Mouse (Mus musculus) Patski (cell line): Measurements from ENCODE around the gene C2cd2. TPM values are rescaled to one million over a fixed set of nuclear protein-coding genes. Genes with fewer than 3 reads are reported as not detected.

Experiments
- ATAC-seq: fragments of 100-300 bp; one replicate; pipeline ENCODE4 v1.8.0; 2021
- CTCF ChIA-PET: fragments of 350-600 bp; sonication (Branson Sonifier 250); formaldehyde crosslinking; loops from one replicate; lab custom pipeline; 2022; ENCODE audit warnings: inconsistent platforms; lab: Charles Lee
- POLR2A ChIA-PET: fragments of 350-600 bp; sonication (Branson Sonifier 250); formaldehyde crosslinking; loops from one replicate; lab custom pipeline; 2022; ENCODE audit warnings: antibody characterized with exemption, inconsistent platforms; lab: Charles Lee
- DNase-seq: peaks from one replicate; pipeline ENCODE4 v3.0.0-alpha.2; 2011; ENCODE audit warnings: low read depth, low spot score
- H3K27me3 ChIP-seq: fragments of 371-371 bp; one replicate; pipeline ENCODE4 v1.5.1; 2021
- CTCF ChIP-seq: fragments of 100-300 bp; IDR thresholded peaks from one replicate; pipeline ENCODE4 v1.5.1; 2021
- in situ Hi-C: fragments of 300-500 bp; cut with MboI; formaldehyde crosslinking; loops from 3 replicates; pipeline ENCODE4 v1.11.1; 2018; ENCODE audit warnings: low pct_unique_long_range_greater_than_20kb, mixed read lengths
- polyA plus RNA-seq: library from polyadenylated mRNA; unstranded; gene quantifications from one replicate; pipeline ENCODE4 v1.2.3, GENCODE M21; 2021

The C2cd2 gene
- polyA plus RNA-seq, 1 experiment from 2014 or later = 13.8 TPM

DNA sequence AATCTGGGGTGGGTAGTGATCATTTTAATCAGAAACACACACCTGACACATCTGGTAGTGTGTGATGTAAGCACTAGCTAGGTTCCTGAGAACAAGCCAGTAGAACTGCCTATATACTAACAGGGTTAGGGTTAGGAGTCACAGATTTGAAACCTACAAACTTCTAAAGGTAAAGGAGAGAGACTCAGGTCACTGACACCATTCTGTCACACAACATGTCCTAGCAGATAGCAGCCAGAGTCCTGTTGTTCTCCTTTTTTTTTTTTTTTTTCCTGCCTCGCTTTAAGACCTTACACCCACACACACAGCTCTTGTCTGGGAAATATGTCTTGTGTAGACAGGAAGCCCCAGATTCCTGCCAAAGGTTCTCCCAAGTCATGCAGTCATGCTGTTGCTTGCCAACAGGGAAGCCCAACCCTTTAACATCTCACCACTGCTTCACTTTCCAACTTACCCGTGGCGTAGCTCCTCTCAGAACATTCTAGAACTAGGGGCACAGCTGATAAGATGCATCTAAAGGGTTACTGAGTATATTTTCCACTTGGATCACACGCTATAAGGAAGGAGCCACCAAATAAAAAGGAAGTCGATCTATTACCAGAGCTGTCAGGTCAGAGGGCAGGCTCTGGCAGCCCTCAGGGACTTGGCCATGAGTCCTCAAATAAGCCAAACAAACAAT lies 64.9 kb downstream of the C2cd2 start:
- POLR2A ChIA-PET = no interaction called here
- in situ Hi-C loops = no loop called here
- no peak for ATAC-seq
- no peak for DNase-seq
- CTCF ChIA-PET = interaction anchor here (1.9 kb wide), 1 partner anchor 12 kb away, joined by 4 read pairs; no protein-coding TSS in a partner anchor
- no peaks in the 10 kb centered on the region for H3K27me3 ChIP-seq
- TF ChIP-seq CTCF = no peak

DNA sequence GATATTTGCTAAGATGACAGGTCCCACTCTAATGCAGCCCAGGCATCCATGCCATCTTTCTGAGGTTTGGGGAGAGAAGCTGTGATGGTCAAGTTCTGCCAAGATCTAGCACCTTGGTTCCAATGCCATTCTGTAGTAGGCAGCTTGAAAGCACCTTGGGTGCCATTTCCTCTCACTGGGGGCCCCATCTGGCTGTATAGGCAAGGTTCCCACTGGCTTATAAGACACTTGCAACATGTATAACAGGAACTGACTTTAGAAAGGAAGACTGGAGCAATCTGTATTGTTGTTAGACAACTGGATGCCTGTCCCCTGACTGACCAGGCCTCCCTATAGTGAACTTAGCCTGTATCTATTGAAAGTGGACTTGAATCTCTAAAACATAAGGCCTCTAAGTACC lies 74.6 kb downstream of the C2cd2 start:
- DNase-seq = no peak
- in situ Hi-C loops = no loop called here
- H3K27me3 ChIP-seq = no peaks in the 10 kb centered on the region
- no peak for ATAC-seq
- ChIA-PET CTCF (interaction anchor here (1.4 kb wide), 1 partner anchor 13 kb away, joined by 5 read pairs; no protein-coding TSS in a partner anchor), POLR2A (no interaction called here)
- no peak for TF ChIP-seq CTCF

DNA sequence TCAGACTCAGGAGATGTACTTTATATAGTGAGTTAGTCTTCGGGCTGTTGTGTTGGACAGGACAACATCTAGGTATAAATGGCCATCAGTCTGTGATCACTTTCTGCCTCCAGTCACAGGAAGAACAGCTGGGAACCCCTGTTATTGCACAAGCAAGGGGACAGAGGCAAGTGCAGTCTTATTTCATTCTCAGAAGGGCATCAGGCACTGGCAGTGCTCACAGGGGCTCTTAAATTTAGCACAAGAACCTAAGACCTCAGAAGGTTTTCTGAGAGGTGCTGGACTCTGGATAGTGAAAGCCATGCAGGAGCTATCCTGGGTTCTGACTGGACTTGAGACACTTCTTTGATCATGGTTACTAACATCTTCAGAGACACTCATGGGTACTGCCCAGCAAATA lies 78.7 kb downstream of the C2cd2 start:
- in situ Hi-C loops = loop anchor here (5.0 kb wide), 1 partner anchor 81 kb away; no protein-coding TSS in a partner anchor
- no peaks in the 10 kb centered on the region for H3K27me3 ChIP-seq
- ChIA-PET CTCF (interaction anchor here (1.2 kb wide), 1 partner anchor 12 kb away, joined by 3 read pairs; no protein-coding TSS in a partner anchor), POLR2A (no interaction called here)
- no peak for DNase-seq
- TF ChIP-seq CTCF = no peak
- no peak for ATAC-seq

DNA sequence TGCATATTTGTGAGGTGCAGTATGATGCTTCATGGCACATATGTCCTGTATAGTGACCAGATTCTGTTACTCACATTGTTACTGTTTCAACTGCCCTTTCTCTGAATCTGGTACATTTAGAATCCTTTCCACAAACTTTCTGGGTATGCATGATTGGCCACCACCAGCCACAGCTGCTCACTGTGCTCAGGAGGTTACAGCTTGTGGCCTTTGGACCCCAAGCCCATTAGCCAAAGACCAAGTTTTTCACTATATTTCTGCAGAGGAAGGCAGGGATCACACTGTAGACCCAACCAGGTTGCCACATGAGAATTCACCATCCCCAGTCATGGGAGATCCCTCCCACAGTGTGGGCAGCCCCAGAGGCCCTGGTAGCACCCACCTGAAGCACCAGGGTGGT lies 79.5 kb downstream of the C2cd2 start:
- ATAC-seq = no peak
- no peak for TF ChIP-seq CTCF
- DNase-seq = no peak
- in situ Hi-C loops = loop anchor here (5.0 kb wide), 1 partner anchor 81 kb away; no protein-coding TSS in a partner anchor
- CTCF ChIA-PET = no interaction called here
- H3K27me3 ChIP-seq = no peaks in the 10 kb centered on the region
- POLR2A ChIA-PET = no interaction called here

DNA sequence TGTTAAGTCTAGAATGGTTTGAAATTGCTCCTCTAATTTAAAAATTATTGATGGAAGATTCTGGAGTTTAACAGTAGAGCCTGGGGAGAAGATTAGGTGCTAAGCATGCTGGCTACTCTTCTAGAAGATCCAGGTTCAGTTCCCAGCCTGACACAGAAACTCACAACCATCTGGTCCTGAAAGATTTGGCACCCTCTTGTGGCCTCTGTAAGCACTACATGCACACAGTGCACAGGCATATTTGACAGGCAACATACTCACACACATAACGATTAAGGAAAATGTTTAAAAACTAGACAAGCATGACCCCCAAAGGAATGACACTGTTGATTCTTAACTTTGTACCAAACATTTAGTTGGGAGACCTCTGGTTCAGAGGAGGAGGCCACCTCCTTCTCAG lies 83.3 kb downstream of the C2cd2 start:
- TF ChIP-seq CTCF = peak; percentile 82

DNA sequence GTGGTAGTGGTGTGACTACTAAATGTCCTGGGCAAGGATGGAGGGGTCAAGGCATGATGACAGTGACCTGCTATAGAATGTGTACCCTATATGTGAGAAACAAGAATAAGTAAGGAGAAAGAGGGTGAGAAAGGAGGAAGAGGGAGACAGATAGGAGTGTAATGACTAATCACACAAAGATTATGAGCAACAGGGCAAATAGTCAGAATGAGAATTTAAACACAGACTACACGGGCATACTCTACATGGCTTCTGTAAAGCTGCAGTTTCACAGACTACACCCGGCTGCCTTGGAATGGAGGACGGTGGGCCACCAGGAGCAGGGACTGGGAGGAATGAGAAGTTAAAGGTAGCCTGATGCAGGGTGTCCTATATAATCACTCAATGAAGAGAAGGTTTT lies 84.9 kb downstream of the C2cd2 start:
- in situ Hi-C loops = no loop called here
- no peak for TF ChIP-seq CTCF

More for the DNA sequence above, 83.3 kb downstream of the C2cd2 start:
- no peaks in the 10 kb centered on the region for H3K27me3 ChIP-seq
- ATAC-seq (peak; percentile 60), DNase-seq (peak; percentile 9)
- in situ Hi-C loops = no loop called here
- CTCF ChIA-PET = interaction anchor here (1.2 kb wide), 1 partner anchor 74 kb away, joined by 3 read pairs; no protein-coding TSS in a partner anchor
- POLR2A ChIA-PET = no interaction called here

DNA sequence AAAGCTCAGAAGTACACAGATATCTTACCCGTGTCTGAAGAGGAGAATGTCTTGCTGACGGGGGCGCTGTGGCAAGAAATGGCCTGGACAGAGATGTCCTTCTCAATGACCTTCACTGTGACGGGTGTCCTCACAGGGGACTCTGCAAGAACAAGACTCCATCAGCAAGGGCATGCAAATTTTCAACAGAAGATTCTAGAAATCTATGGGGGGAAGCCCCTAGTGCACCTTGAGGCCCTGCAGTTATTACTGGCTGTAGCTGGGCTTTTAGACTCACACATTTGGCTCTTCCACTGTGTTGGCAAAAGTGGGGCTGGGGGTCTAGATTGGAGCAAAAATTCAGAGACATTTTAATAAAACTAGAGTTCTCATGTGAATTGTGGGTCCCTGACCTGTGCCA lies 87.3 kb downstream of the C2cd2 start:
- ATAC-seq (no peak), DNase-seq (no peak)
- CTCF ChIA-PET = interaction anchor here (1.1 kb wide), 1 partner anchor 13 kb away, joined by 5 read pairs; no protein-coding TSS in a partner anchor
- in situ Hi-C loops = no loop called here
- TF ChIP-seq CTCF = no peak
- POLR2A ChIA-PET = no interaction called here
- no peaks in the 10 kb centered on the region for H3K27me3 ChIP-seq

More for the DNA sequence above, 84.9 kb downstream of the C2cd2 start:
- H3K27me3 ChIP-seq = no peaks in the 10 kb centered on the region
- POLR2A ChIA-PET = no interaction called here
- CTCF ChIA-PET = no interaction called here
- ATAC-seq (no peak), DNase-seq (no peak)

DNA sequence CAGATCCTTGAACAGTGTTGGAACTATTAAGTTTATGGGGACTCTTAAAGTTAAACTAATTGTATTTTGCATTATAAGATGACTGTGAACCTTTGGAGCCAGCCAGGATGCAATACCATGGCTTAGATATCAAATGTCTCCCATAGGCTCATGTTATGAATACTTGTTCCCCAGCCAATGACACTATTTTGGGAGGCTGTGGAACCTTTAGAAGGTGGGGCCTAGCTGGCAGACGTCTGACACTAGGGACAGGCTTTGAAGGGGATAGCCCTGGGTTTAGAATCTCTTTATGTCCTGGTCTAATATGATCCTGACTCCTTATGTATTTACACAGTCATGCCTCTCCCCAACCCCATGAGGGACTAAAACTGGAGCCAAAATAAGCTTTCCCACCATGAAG lies 88.0 kb downstream of the C2cd2 start:
- ChIA-PET CTCF (interaction anchor here (1.1 to 1.6 kb wide), 2 partner anchors 11 to 14 kb away, joined by 5 read pairs; no protein-coding TSS in a partner anchor), POLR2A (no interaction called here)
- in situ Hi-C loops = no loop called here
- ATAC-seq = no peak
- no peak for TF ChIP-seq CTCF
- H3K27me3 ChIP-seq = no peaks in the 10 kb centered on the region
- no peak for DNase-seq

DNA sequence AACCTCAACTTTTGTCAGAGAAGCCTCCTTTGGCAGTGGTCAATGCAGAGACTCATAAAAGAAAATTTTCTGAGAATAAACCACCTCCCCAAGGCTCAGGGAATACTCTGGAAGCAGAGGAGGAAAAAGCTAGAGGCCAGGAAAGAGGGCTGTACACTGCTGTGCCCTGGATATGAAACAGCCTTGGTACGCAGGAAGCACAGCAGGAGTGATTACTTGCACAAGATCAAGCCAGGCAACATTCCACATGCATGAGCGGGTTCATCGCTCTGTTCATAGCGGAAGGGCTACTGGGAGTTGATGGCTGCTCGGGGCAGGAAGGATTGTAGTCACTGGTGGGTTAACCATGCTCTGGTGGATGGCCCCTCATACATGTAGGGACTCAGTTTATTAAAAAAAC lies 89.7 kb downstream of the C2cd2 start:
- in situ Hi-C loops = no loop called here
- no peak for ATAC-seq
- POLR2A ChIA-PET = no interaction called here
- TF ChIP-seq CTCF = no peak
- no peak for DNase-seq
- no peaks in the 10 kb centered on the region for H3K27me3 ChIP-seq
- CTCF ChIA-PET = interaction anchor here (1.2 kb wide), 1 partner anchor 8 kb away, joined by 3 read pairs; no protein-coding TSS in a partner anchor

DNA sequence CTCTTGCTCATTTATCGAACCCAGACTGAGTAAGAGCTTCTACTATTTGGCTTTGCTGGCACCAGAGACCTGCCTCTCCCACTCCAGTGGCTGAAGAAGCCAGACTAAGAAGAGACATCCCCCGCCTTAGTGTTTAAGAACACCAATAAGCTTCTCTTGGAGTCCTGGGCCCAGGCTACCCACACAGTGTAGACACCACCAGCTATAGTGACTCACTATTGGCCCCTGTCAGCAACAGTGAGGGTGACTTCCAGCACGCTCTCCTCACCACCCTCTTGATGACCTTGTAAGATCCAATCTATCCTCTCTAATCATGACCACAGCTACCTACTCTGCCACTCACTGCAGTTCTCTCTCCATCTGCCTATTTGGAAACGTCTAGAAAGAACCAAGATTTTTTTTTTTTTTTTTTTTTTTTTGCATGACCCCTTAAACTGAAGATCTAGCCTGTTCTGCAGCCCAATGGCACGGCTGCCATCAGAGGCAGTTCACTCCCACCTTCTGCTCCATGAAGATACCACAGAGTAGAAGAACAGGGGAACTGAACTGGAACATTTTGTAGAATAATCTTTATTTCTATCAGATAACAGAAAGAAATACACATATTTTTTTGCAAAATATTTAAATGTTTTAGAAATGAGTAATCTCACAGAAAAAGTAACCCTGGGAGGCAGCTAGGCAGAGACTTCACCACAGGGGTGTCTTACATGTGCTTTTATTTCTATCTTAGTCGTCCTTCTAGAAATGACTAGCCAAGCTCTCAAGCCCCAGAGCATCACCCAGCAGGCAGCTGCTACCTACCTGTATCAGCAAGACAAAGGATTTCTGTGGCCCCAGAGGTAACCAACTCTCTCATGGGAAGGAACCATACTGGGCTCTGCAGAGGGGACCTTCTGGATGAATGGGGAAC lies 93.0 kb downstream of the C2cd2 start:
- POLR2A ChIA-PET = interaction anchor here (0.6 kb wide), 1 partner anchor 591 kb away, joined by 3 read pairs; no protein-coding TSS in a partner anchor
- in situ Hi-C loops = no loop called here
- ATAC-seq (no peak), DNase-seq (no peak)
- no peaks in the 10 kb centered on the region for H3K27me3 ChIP-seq
- no peak for TF ChIP-seq CTCF
- CTCF ChIA-PET = no interaction called here
